Mouse (Mus musculus): ENCODE data around the gene Olig2. TPM values are rescaled to one million over a fixed set of nuclear protein-coding genes. Genes with fewer than 3 reads are reported as not detected.

Olig2 gene
- total RNA-seq (2021) = 10 to 100 TPM; 29.1 to 33.7 TPM

GRCm38 (mm10) chr16:91225233-91226037 is at the start of gene Olig2:
TSS of gene Olig2 (plus strand) at chr16:91225457.
- peak; percentile 60 to 70 for DNase-seq

DNA sequence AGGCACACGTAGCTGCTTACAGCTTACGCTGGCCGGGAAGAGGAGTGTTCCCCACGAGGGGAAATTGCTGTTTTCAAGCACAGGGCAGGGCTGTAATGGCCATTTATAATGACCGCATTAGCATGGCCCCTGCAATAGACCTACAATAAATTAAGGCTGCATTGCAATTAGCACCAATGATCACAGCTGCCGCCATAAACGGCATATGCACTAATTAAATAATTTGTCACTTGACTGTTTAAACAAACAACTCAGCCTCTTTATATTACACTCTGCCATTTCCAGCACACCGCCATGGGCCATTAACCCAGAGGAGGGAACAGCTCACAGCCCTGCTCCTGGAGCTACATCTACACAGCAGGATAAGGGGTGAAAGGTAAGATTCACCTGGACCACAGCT is 49.4 kb upstream of the Olig2 start:
- no peak for DNase-seq

- no peak for DNase-seq
Observed at GRCm38 (mm10) chr16:91187046-91187445, 38.2 kb upstream of the Olig2 start.

DNA sequence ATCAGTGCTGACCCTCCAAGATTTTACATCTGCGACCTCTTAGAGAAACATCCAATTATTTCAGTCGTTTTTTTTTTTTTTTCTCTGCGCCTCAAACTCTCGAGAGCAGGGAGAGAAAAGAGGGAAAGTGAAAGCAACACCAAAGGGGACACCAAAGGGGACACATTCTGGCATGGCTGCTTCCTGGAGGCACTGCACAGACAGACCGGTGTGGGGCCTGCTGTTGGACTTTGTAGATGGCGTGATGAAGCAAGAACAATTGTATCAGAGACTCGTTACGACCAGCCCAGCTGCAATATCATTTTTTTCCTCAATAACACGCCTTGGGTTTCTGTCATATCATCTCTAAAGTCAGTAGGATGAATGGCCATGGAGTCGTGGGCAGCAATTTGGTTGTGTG is 37.6 kb upstream of the Olig2 start:
- DNase-seq = no peak

DNA sequence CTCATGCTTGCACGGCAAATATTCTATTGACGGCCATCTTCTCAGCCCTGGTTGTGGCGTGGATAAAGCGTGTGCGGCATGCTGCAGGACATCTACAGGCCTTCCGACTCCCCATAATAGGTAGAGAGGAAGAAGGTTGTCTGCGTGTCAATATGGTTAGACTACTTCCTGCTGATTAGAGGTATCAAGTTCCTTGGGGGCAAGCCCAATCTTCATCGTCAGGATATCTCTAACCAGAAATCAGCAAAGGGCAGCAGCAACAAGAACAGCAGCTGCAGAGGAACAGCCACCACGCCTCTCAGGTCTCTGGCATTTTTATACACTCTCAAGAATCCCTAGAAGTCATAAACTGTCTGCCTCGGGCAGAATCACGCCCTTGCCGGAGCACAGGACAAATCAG is 37.0 kb upstream of the Olig2 start:
- no peak for DNase-seq

GRCm38 (mm10) chr16:91191233-91191632 is 34.0 kb upstream of the Olig2 start:
- peak in 1 of 2 experiments; percentile 22 for DNase-seq

- peak; percentile 37 to 56 for DNase-seq
Observed at GRCm38 (mm10) chr16:91191663-91192237, 33.5 kb upstream of the Olig2 start.

DNA sequence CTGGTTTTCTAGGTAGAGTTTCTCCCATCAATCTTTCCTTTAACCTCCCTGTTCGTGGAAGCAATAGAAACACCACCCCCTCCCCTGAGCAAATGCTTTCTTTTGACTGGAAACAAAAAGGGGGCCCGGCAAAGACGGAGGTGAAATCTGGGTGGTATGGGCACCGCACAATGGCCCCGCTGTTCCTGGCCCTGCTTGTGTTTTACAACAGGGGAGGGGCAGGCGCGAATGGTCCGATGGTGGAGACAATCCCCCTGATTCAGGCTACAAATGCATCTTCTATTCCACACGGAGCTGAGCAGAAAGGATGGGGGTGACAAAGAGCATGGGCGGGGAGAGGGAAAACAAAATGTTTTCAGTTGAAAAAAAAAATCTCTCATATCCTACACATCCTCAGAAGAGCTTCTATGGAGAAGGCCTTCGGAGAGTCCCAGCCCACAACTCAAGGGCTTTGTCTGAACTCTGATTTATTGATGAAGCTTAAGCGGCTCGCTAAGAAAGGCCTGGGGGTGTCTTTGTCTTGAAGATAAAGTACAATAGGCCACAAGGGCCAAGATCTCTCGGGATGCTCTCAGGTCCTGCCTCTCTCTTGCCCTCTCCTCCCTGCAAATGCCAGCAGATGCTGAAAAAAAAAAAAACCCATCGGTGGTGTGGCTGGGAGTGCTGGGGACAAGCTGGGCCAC is 32.4 kb upstream of the Olig2 start:
- peak in 1 of 2 experiments; percentile 21 for DNase-seq

DNA sequence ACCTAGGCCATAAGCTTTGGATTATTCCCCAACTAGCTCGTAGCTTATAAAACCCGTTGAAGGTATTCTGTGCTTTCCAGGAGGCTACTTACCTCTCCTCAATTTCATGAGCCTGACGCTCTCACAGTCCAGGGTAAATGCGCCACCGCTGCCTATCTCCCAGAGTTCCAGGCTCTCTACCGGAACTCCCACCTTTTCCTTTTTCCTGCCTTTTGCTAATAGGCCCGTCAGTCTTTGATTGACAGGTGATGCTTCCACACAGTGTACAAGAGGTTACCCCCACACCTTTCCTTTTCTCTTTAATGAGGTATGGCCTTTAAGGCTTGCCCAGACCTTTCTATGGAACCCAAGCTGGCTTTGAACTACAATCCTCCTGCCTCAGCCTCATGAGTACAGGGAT is 25.4 kb upstream of the Olig2 start:
- DNase-seq = no peak

DNA sequence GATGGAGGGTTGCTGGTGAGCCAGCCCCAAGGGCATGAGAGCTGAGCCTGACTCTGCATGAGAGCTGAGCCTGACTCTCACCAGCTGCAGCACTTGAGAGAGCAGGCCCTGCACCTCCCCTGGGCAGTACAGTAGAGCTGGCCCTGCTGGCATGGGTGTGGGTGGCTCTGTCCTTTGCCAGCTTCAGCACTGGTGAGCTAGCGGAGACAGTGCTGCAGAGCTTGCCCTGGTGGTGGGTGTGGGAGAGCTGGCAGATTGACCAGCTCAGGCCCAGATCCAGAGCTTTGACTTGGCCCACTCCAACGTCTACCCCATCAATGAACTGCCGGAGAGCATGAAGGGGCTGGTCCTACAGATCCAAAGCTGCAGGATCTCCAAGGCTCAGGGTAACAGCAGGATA is 22.3 kb upstream of the Olig2 start:
- DNase-seq = no peak

DNA sequence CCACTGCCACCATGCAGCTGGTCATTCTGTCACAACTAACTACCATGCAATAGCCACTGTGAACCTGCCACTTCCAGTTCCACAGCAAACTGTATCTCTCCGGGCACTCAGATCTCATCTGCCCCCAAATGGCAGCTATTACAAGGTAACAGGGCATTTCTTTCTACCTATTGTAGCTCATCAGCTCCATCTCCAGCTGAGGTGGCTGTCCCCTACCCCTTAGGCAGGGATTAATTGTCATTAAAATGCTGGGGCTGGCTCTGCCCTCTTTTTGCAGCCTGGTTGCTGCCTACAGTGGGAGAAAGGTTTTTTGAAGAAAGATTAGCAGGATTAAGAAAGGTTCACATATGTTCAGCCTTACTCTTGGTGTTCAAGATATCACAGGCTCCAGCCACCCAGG is 18.9 kb upstream of the Olig2 start:
- DNase-seq = no peak

DNA sequence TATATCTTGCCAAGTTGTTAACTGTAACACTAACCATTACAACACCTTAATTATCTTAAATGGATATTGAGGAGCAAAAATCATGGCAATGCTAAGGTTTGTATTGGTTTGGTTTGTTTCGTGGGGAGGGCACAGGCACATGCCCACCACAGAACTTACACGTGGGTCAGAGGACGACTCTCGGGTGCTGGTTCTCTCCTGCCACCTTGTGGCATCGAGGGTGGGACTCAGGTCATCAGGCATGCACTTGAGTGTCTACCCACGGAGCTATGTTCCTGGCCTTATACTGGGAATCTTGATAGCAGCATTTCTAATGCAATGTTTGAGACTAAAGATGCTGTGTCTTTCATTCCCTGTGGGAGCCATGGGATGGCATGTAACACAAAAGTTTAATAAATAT is 8.2 kb upstream of the Olig2 start:
- DNase-seq = no peak

DNA sequence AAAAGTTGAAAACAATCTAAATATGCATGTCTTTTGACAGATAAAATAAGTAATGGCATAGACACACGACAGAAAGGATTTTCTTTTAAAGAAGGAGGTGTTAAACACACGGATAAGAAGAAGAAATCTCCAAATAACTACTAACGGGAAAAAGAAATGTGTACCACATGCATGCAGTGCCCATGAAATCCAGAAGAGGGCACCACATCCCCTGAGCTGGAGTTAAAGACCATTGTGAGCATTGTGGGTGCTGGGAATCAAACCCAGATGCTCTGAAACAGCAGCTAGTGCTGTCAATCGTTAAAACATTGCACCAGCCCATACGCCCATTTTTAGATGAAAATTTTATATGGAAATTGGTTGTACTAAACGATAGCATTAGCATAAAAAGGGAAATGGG is 7.3 kb upstream of the Olig2 start:
- no peak for DNase-seq

- DNase-seq = no peak
Observed at GRCm38 (mm10) chr16:91219246-91219645, 6.0 kb upstream of the Olig2 start.

DNA sequence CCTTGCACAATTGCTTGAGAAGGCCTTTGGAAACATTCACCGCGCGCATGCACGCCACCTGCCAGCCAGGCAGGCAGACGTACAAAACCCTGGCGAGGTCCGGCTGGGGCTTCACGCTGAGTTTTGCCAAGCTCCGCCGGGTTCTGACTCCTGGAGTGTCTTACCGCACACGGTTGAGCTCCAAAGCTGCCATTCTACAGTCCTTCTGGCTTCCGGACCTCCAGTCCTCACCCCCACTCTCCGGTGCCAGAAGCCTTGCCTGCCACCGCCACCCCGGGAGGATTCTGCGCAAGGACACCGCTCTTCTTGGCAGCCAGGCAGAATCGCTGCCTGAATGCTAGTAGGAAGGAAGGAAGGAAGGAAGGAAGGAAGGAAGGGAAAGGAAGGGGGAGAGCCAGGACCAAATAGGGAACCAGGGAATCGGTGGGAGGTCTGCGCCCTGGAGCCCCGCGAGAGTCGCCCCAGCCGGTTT is 3.0 kb upstream of the Olig2 start:
- no peak for DNase-seq

DNA sequence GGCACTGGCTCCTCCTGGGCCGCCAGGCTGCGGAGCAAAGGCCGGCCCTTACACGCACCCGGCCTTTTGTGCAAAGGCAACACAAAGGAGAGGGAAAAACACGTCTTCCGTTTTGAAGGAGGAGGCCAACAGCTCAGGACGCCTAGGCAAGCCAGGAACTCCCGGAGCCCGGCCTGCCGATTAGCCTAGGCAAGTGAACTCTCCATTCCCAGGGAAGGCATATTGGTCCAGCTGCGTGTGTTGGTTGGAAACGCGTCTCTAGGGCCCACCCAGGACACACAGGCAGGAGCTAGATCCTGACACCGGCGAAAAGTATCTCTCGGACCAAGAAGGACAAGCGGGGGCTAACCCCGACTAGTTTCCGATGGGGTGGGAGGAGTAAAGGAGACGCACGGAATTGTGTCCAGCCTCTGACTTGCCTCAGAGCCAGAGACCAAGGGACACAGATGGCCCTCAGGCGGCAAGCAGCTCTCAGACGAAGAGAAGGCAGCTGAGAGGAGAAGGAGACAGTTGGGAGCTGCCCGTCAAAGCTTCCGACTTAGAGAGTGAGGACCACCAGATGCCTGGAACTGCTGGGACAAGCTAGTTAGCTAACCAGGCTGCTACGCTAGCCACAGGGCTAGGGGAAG is 2.5 kb upstream of the Olig2 start:
- DNase-seq = no peak

- DNase-seq = no peak
Observed at GRCm38 (mm10) chr16:91223327-91224067, 1.8 kb upstream of the Olig2 start.

DNA sequence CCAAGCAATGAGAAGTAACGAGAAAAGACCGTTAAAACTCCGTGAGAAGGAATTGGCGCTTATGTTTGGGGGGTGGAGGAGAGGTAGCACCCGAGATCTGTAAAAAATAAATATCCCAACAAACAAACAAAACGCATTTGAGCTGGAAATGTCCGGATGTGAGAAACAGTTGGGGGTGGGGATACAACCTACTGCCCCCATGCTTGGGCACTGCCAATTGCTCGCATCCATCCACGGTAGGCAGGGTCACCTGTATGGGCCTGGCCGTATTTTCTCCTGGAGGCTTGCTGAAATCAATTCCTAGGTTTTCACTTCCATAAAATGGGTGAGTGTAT is 1.2 kb upstream of the Olig2 start:
- no peak for DNase-seq

GRCm38 (mm10) chr16:91224481-91225232 is 600 bp upstream of the Olig2 start:
- DNase-seq = no peak

GRCm38 (mm10) chr16:91226038-91226882 is 1.0 kb downstream of the Olig2 start:
- DNase-seq = no peak
